Mouse (Mus musculus): ENCODE results near the gene 4931422A03Rik. TPM values are rescaled to one million over a fixed set of nuclear protein-coding genes. Genes with fewer than 3 reads are reported as not detected.
"Not testable (repeated sequence)": the region's sequence is repeated elsewhere in the genome, so short reads cannot be mapped to it uniquely, and the experiment has no call there.

Gene 4931422A03Rik
- polyA plus RNA-seq, 1 experiment = not detected

- no peak overlapping the region for H3K4me3 ChIP-seq (replicated peaks)
- TF ChIP-seq TAL1 (IDR thresholded peaks at IDR 0.05; ENCODE audit: low read length) (no peak), GATA1 (IDR thresholded peaks at IDR 0.05; ENCODE audit: low read length) (no peak)
- H3K36me3 ChIP-seq (ENCODE audit: control insufficient read depth) = no peaks in the 10 kb centered on the region
- peaks cover 5% of the 10 kb centered on the region for H3K4me1 ChIP-seq (ENCODE audit: control insufficient read depth)
- H3K9me3 ChIP-seq (ENCODE audit: control insufficient read depth, low read length) = 0 out of 2 replicates have a peak, but pooled peaks cover 5% of the 10 kb centered on the region
- peaks cover 43% of the 10 kb centered on the region for H3K27me3 ChIP-seq (ENCODE audit: control insufficient read depth)
These were observed 26.3 kb downstream of the 4931422A03Rik start for GRCm38 (mm10) chr2:104001861-104002260.

- no peak overlapping the region for H3K4me3 ChIP-seq (replicated peaks)
- H3K27me3 ChIP-seq (ENCODE audit: control insufficient read depth) = peaks cover 38% of the 10 kb centered on the region
- H3K36me3 ChIP-seq (ENCODE audit: control insufficient read depth) = no peaks in the 10 kb centered on the region
- TF ChIP-seq TAL1 (IDR thresholded peaks at IDR 0.05; ENCODE audit: low read length) = no peak
- TF ChIP-seq GATA1 (IDR thresholded peaks at IDR 0.05; ENCODE audit: low read length) = no peak
- H3K9me3 ChIP-seq (ENCODE audit: control insufficient read depth, low read length) = 0 out of 2 replicates have a peak, but pooled peaks cover 5% of the 10 kb centered on the region
- H3K4me1 ChIP-seq (ENCODE audit: control insufficient read depth) = peaks cover 5% of the 10 kb centered on the region
These were observed 27.1 kb downstream of the 4931422A03Rik start for GRCm38 (mm10) chr2:104001076-104001475.

GRCm38 (mm10) chr2:103992618-103993332 is 35.4 kb downstream of the 4931422A03Rik start:
- Histone ChIP-seq H3K27me3 (ENCODE audit: control insufficient read depth) (peaks cover 23% of the 10 kb centered on the region), H3K4me1 (ENCODE audit: control insufficient read depth) (peaks cover 2% of the 10 kb centered on the region), H3K4me3 (replicated peaks) (no peak overlapping the region), H3K36me3 (ENCODE audit: control insufficient read depth) (no peaks in the 10 kb centered on the region), H3K9me3 (ENCODE audit: control insufficient read depth, low read length) (peaks cover 4% of the 10 kb centered on the region)
- TF ChIP-seq GATA1 (IDR thresholded peaks at IDR 0.05; ENCODE audit: low read length) (no peak), TAL1 (IDR thresholded peaks at IDR 0.05; ENCODE audit: low read length) (no peak)

DNA sequence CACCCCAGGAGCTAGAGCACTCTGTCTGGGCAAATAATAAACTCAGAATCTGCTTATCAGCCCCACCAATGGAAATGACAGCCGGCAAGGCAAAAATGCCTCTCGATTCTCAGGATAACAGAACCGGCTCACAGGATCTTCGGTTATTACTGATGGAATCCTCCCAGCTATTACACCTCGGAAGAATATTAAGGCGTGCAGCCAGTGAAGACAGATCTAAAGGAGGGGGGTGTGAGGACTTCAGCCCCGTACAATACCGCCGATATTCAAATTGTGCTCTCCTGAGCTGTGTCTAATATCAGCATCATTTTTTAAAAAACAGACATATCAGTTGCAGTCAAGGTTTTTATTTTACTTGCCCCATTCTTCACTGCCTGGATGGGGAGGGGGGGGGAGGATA is 36.0 kb downstream of the 4931422A03Rik start:
- Histone ChIP-seq H3K4me3 (replicated peaks) (no peak overlapping the region), H3K36me3 (ENCODE audit: control insufficient read depth) (no peaks in the 10 kb centered on the region), H3K9me3 (ENCODE audit: control insufficient read depth, low read length) (peaks cover 4% of the 10 kb centered on the region), H3K4me1 (ENCODE audit: control insufficient read depth) (peaks cover 7% of the 10 kb centered on the region), H3K27me3 (ENCODE audit: control insufficient read depth) (peaks cover 23% of the 10 kb centered on the region)
- no peak for TF ChIP-seq TAL1 (IDR thresholded peaks at IDR 0.05; ENCODE audit: low read length)
- TF ChIP-seq GATA1 (IDR thresholded peaks at IDR 0.05; ENCODE audit: low read length) = no peak

DNA sequence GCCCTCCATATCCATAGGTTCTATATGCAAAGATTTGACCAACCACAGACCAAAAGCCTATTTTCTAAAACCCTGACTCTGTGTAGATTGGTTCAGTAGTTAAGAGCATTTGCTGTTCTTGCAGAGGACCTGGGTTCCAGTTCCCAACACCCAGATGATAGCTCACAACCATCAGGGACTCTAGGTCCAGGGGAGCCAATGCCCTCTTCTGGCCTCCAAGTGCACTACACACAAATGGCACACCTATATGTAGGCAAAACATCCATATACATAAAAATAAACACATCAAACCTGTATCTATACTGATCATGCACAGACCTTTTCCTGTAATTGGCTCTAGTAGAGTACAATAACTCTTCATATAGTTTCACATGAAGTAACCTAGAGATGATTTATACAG is 36.9 kb downstream of the 4931422A03Rik start:
- Histone ChIP-seq H3K9me3 (ENCODE audit: control insufficient read depth, low read length) (peaks cover 4% of the 10 kb centered on the region), H3K27me3 (ENCODE audit: control insufficient read depth) (peaks cover 23% of the 10 kb centered on the region), H3K4me1 (ENCODE audit: control insufficient read depth) (peaks cover 15% of the 10 kb centered on the region), H3K4me3 (replicated peaks) (no peak overlapping the region), H3K36me3 (ENCODE audit: control insufficient read depth) (peaks cover 4% of the 10 kb centered on the region)
- no peak for TF ChIP-seq TAL1 (IDR thresholded peaks at IDR 0.05; ENCODE audit: low read length)

- TF ChIP-seq GATA1 (IDR thresholded peaks at IDR 0.05; ENCODE audit: low read length) = no peak
- TF ChIP-seq TAL1 (IDR thresholded peaks at IDR 0.05; ENCODE audit: low read length) = no peak
- Histone ChIP-seq H3K4me1 (ENCODE audit: control insufficient read depth) (peaks cover 16% of the 10 kb centered on the region), H3K4me3 (replicated peaks) (no peak overlapping the region), H3K9me3 (ENCODE audit: control insufficient read depth, low read length) (peaks cover 4% of the 10 kb centered on the region), H3K36me3 (ENCODE audit: control insufficient read depth) (peaks cover 15% of the 10 kb centered on the region), H3K27me3 (ENCODE audit: control insufficient read depth) (peaks cover 23% of the 10 kb centered on the region)
These were observed 38.4 kb downstream of the 4931422A03Rik start for GRCm38 (mm10) chr2:103989724-103990123.

- not testable (repeated sequence) for H3K4me3 ChIP-seq (replicated peaks); H3K9me3 ChIP-seq (ENCODE audit: control insufficient read depth, low read length)
- Histone ChIP-seq H3K4me1 (ENCODE audit: control insufficient read depth) (peaks cover 26% of the 10 kb centered on the region), H3K36me3 (ENCODE audit: control insufficient read depth) (peaks cover 36% of the 10 kb centered on the region), H3K27me3 (ENCODE audit: control insufficient read depth) (peaks cover 13% of the 10 kb centered on the region)
These were observed 40.6 kb downstream of the 4931422A03Rik start for GRCm38 (mm10) chr2:103987595-103987994.

- Histone ChIP-seq H3K36me3 (ENCODE audit: control insufficient read depth) (peaks cover 80% of the 10 kb centered on the region), H3K27me3 (ENCODE audit: control insufficient read depth) (no peaks in the 10 kb centered on the region; the same call in 1 of the 2 replicates), H3K4me3 (replicated peaks) (no peak overlapping the region), H3K4me1 (ENCODE audit: control insufficient read depth) (peaks cover 61% of the 10 kb centered on the region), H3K9me3 (ENCODE audit: control insufficient read depth, low read length) (no peaks in the 10 kb centered on the region)
- no peak for TF ChIP-seq GATA1 (IDR thresholded peaks at IDR 0.05; ENCODE audit: low read length)
- TF ChIP-seq TAL1 (IDR thresholded peaks at IDR 0.05; ENCODE audit: low read length) = no peak
These were observed 45.0 kb downstream of the 4931422A03Rik start for GRCm38 (mm10) chr2:103983146-103983545.

DNA sequence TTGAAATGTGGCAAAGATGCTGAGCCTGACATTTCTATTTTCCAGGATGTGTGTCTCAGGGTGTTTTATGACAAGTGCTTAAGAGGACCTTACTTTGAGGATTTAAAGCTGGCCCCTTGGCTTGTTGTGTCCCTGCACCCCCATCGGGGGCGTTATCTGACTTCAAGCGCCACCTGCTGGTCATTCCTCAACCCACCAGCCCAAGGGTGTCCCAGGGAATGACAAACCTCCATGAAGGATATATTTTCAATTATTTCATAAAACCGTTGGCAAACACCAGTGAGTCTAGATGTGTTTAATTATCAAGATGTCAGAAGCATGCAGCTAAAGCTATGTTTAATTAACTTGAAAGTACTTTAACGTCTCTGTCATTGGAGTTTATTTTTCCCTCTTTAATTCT is 45.9 kb downstream of the 4931422A03Rik start:
- H3K4me1 ChIP-seq (ENCODE audit: control insufficient read depth) = peaks cover 57% of the 10 kb centered on the region

More for the DNA sequence above, 45.9 kb downstream of the 4931422A03Rik start:
- no peaks in the 10 kb centered on the region; the same call in 1 of the 2 replicates for H3K27me3 ChIP-seq (ENCODE audit: control insufficient read depth)
- TF ChIP-seq TAL1 (IDR thresholded peaks at IDR 0.05; ENCODE audit: low read length) (no peak), GATA1 (IDR thresholded peaks at IDR 0.05; ENCODE audit: low read length) (no peak)
- H3K4me3 ChIP-seq (replicated peaks) = no peak overlapping the region
- peaks cover 89% of the 10 kb centered on the region for H3K36me3 ChIP-seq (ENCODE audit: control insufficient read depth)
- H3K9me3 ChIP-seq (ENCODE audit: control insufficient read depth, low read length) = no peaks in the 10 kb centered on the region

Measured in erythroblast, embryonic 14.5 days (primary cell).